In genomic region chr5:137123516-137123915, GRCm38 (mm10) we compare ENCODE assay signal across 20 mouse cellular contexts. TPM values are rescaled to one million over a fixed set of nuclear protein-coding genes. Genes with fewer than 3 reads are reported as not detected.
DNase-seq lines count a peak whose midpoint lies in the region; ATAC-seq and TF ChIP-seq lines count a peak whose summit lies in the region.
"Had no signal": no experiment of that assay in that cellular context is flagged by ENCODE, and none has a peak within 500 bp of the region (broad histone marks: within the 10 kb centered on the region; RNA-seq: fewer than 3 reads in every experiment).

No protein-coding gene starts in this region.

- H3K27me3 ChIP-seq in forebrain, embryonic 12.5 days: no peaks in the 10 kb centered on the region
- H3K27me3 ChIP-seq in hindbrain, embryonic 13.5 days: no peaks in the 10 kb centered on the region
- H3K27me3 ChIP-seq in midbrain, embryonic 13.5 days: no peaks in the 10 kb centered on the region
- H3K27me3 ChIP-seq: embryonic facial prominence, embryonic 12.5 days; limb, embryonic 12.5 days had no signal

- intact Hi-C loops in left cerebral cortex, postnatal 4 days (cut with DNase I): no loop called here

- no peak overlapping the region for H3K9ac ChIP-seq in ES-E14 (ENCODE audit: insufficient read depth, low read depth, low read length, poor library complexity, severe bottlenecking)
- no peak overlapping the region for H3K9ac ChIP-seq in forebrain, embryonic 12.5 days
- no peak overlapping the region for H3K9ac ChIP-seq in hindbrain, embryonic 13.5 days
- H3K9ac ChIP-seq in midbrain, embryonic 13.5 days (replicated peaks): no peak overlapping the region
- H3K9ac ChIP-seq: limb, embryonic 12.5 days; lung, embryonic 14.5 days had no signal

- DNase-seq in ES-E14 (ENCODE audit: low read depth, low spot score): no peak
- no peak for DNase-seq in left cerebral cortex, postnatal 4 days
- DNase-seq in kidney, postnatal 36 days: no peak
- DNase-seq in layer of hippocampus, adult 8-10 months (ENCODE audit: low spot score in 2 of 2): no peak
- DNase-seq: adrenal gland, adult 8-10 months; cerebellum, adult 18-20 months; heart, postnatal 10 days; lung, embryonic 14.5 days; thymus, postnatal 14 days had no signal

- WGBS in forebrain, embryonic 12.5 days: 88% methylated on average over 4 of the region's 4 CpGs
- 88% methylated on average over 4 of the region's 4 CpGs for WGBS in hindbrain, embryonic 13.5 days
- WGBS in midbrain, embryonic 13.5 days: 85% methylated on average over 4 of the region's 4 CpGs

- no peaks in the 10 kb centered on the region for H3K9me3 ChIP-seq in ES-E14 (ENCODE audit: control insufficient read depth, insufficient read depth, low read depth, low read length)
- no peaks in the 10 kb centered on the region for H3K9me3 ChIP-seq in forebrain, embryonic 12.5 days
- H3K9me3 ChIP-seq in hindbrain, embryonic 13.5 days: no peaks in the 10 kb centered on the region
- H3K9me3 ChIP-seq in midbrain, embryonic 13.5 days: no peaks in the 10 kb centered on the region
- H3K9me3 ChIP-seq: embryonic facial prominence, embryonic 12.5 days; limb, embryonic 12.5 days had no signal

- no peak overlapping the region for H3K4me2 ChIP-seq in forebrain, embryonic 12.5 days
- no peak overlapping the region for H3K4me2 ChIP-seq in hindbrain, embryonic 13.5 days
- H3K4me2 ChIP-seq in midbrain, embryonic 13.5 days (replicated peaks): no peak overlapping the region
- H3K4me2 ChIP-seq: limb, embryonic 12.5 days; lung, embryonic 14.5 days had no signal

- H3K4me1 ChIP-seq in ES-E14 (ENCODE audit: control insufficient read depth in 2 of 2, insufficient read depth in 2 of 2, low read length in 2 of 2, poor library complexity in 1 of 2): peaks cover 0 to 7% of the 10 kb centered on the region in 2 experiments; a peak in 2 of 4 replicates
- peaks cover 14% of the 10 kb centered on the region for H3K4me1 ChIP-seq in forebrain, embryonic 12.5 days
- H3K4me1 ChIP-seq in hindbrain, embryonic 13.5 days (replicated peaks): peaks cover 18% of the 10 kb centered on the region
- H3K4me1 ChIP-seq in midbrain, embryonic 13.5 days (replicated peaks): peaks cover 12% of the 10 kb centered on the region
- H3K4me1 ChIP-seq: embryonic facial prominence, embryonic 12.5 days had no signal

- no peak overlapping the region for H3K4me3 ChIP-seq in ES-E14 (ENCODE audit: insufficient read depth in 1 of 2, low read depth in 1 of 2, low read length in 2 of 2, poor library complexity in 1 of 2, severe bottlenecking in 1 of 2)
- H3K4me3 ChIP-seq in forebrain, embryonic 12.5 days (replicated peaks): no peak overlapping the region
- H3K4me3 ChIP-seq in hindbrain, embryonic 13.5 days: no peak overlapping the region
- H3K4me3 ChIP-seq in midbrain, embryonic 13.5 days (replicated peaks): no peak overlapping the region
- H3K4me3 ChIP-seq: embryonic facial prominence, embryonic 12.5 days; limb, embryonic 12.5 days had no signal

- H3K27ac ChIP-seq in ES-E14 (ENCODE audit: insufficient read depth, low read depth, low read length, poor library complexity, severe bottlenecking): peak overlapping the region; percentile 62
- H3K27ac ChIP-seq in forebrain, embryonic 12.5 days: peak overlapping the region; percentile 70
- peak overlapping the region; percentile 25 for H3K27ac ChIP-seq in hindbrain, embryonic 13.5 days
- peak overlapping the region; percentile 68 for H3K27ac ChIP-seq in midbrain, embryonic 13.5 days
- H3K27ac ChIP-seq: embryonic facial prominence, embryonic 12.5 days; gastrocnemius, adult 2 months; limb, embryonic 12.5 days had no signal

- in situ Hi-C loops in ES-E14 (cut with MboI; ENCODE audit: low sequenced_read_pairs in 2 of 2, unreplicated experiment in 2 of 2): no loop called here

- no peaks in the 10 kb centered on the region for H3K36me3 ChIP-seq in ES-E14 (ENCODE audit: control insufficient read depth, insufficient read depth, low read length, poor library complexity, severe bottlenecking)
- H3K36me3 ChIP-seq in forebrain, embryonic 12.5 days (replicated peaks): no peaks in the 10 kb centered on the region
- H3K36me3 ChIP-seq in hindbrain, embryonic 13.5 days: no peaks in the 10 kb centered on the region
- H3K36me3 ChIP-seq in midbrain, embryonic 13.5 days: no peaks in the 10 kb centered on the region
- H3K36me3 ChIP-seq: embryonic facial prominence, embryonic 12.5 days; limb, embryonic 12.5 days had no signal

- no peak for ATAC-seq in forebrain, embryonic 12.5 days (ENCODE audit: low FRiP score)
- ATAC-seq in hindbrain, embryonic 13.5 days (ENCODE audit: low FRiP score): no peak
- no peak for ATAC-seq in midbrain, embryonic 13.5 days

TF ChIP-seq in ES-E14, 5 proteins besides CTCF, POLR2A, EP300 and RAD21:
- TF ChIP-seq MAFK (IDR thresholded peaks at IDR 0.05; ENCODE audit: insufficient read depth, low read depth, low read length) (no peak), CHD2 (IDR thresholded peaks at IDR 0.05; ENCODE audit: low read depth, low read length) (no peak), ZNF384 (IDR thresholded peaks at IDR 0.05; ENCODE audit: low read depth, low read length) (no peak), ZC3H11A (IDR thresholded peaks at IDR 0.05; ENCODE audit: borderline replicate concordance, low read depth, low read length) (no peak), HCFC1 (IDR thresholded peaks at IDR 0.05; ENCODE audit: borderline replicate concordance, insufficient read depth, low read length) (no peak)

RNA-seq across cellular contexts. Expression of gene Trim56, which starts 7.5 kb away (rescaled TPM):
- 5.3 and 7.2 TPM in 2 replicates for total RNA-seq in ES-E14 (2012; rRNA removed)
- 5.6 and 6.8 TPM in 2 replicates for polyA plus RNA-seq in forebrain, embryonic 12.5 days (2016; fragmentation: Nextera tagmentation; extraction: Ambion mirVana)
- polyA plus RNA-seq in hindbrain, embryonic 13.5 days (2015; fragmentation: Nextera tagmentation; extraction: Ambion mirVana): 2.4 and 2.8 TPM in 2 replicates
- polyA plus RNA-seq in midbrain, embryonic 13.5 days (2015; fragmentation: Nextera tagmentation; extraction: Ambion mirVana): 2.6 and 4.2 TPM in 2 replicates
- total RNA-seq in left cerebral cortex, postnatal 4 days (2021): 1 to 10 TPM; 4.1 to 5.6 TPM
- total RNA-seq in layer of hippocampus, adult 8-10 months (2022): 10 to 100 TPM in 1 of 4 experiments, 1 to 10 TPM in 3; 6.1 to 11.0 (median 8.1) TPM

RNA-seq across cellular contexts. Expression of gene Muc3, which starts 25.6 kb away (rescaled TPM):
- total RNA-seq in ES-E14 (2012; rRNA removed): 3.1 and 3.4 TPM in 2 replicates
- polyA plus RNA-seq in forebrain, embryonic 12.5 days (2016; fragmentation: Nextera tagmentation; extraction: Ambion mirVana): not detected in 2 replicates
- not detected in 2 replicates for polyA plus RNA-seq in hindbrain, embryonic 13.5 days (2015; fragmentation: Nextera tagmentation; extraction: Ambion mirVana)
- polyA plus RNA-seq in midbrain, embryonic 13.5 days (2015; fragmentation: Nextera tagmentation; extraction: Ambion mirVana): not detected in 2 replicates
- total RNA-seq in left cerebral cortex, postnatal 4 days (2021): not detected
- not detected for total RNA-seq in layer of hippocampus, adult 8-10 months (2022)
- total RNA-seq: adrenal gland, adult 8-10 months; gastrocnemius, adult 2 months; heart, adult 18-20 months; heart, postnatal 10 days; left cerebral cortex, adult 18-20 months; megakaryocyte progenitor cell, adult 5-6 weeks; MEL had no signal
- polyA plus RNA-seq: embryonic facial prominence, embryonic 12.5 days; limb, embryonic 12.5 days; lung, embryonic 14.5 days; stomach, embryonic 14.5 days had no signal

RNA-seq across cellular contexts. Expression of gene Serpine1, which starts 51.4 kb away (rescaled TPM):
- total RNA-seq in ES-E14 (2012; rRNA removed): 91.8 and 166 TPM in 2 replicates
- polyA plus RNA-seq in forebrain, embryonic 12.5 days (2016; fragmentation: Nextera tagmentation; extraction: Ambion mirVana): 0.11 and 0.35 TPM in 2 replicates
- 0.06 and 0.16 TPM in 2 replicates for polyA plus RNA-seq in hindbrain, embryonic 13.5 days (2015; fragmentation: Nextera tagmentation; extraction: Ambion mirVana)
- 0.17 TPM in 1 of 2 replicates, not detected in the other for polyA plus RNA-seq in midbrain, embryonic 13.5 days (2015; fragmentation: Nextera tagmentation; extraction: Ambion mirVana)
- under 1 TPM; 0.60 TPM for total RNA-seq in left cerebral cortex, postnatal 4 days (2021)
- 1 to 10 TPM in 2 of 4 experiments, under 1 TPM in 2; 0.77 to 3.0 (median 1.8) TPM for total RNA-seq in layer of hippocampus, adult 8-10 months (2022)

Comparison
In these comparisons a context has a peak if more than half of its experiments do, and no peak if none do; other contexts are left out.
1. RNA of gene Serpine1, which starts 51.4 kb away (total RNA-seq): 91.8 to 166 TPM in ES-E14; 0.77 to 3.0 TPM in layer of hippocampus, adult 8-10 months and 0.60 TPM in left cerebral cortex, postnatal 4 days; every median in the first group is over 10 times any median in the second.
2. Peak in every context shown above with its lines, with median percentiles within 50 percentile points of each other: H3K27ac ChIP-seq.